Mouse (Mus musculus) granulocyte monocyte progenitor cell, adult 5-6 weeks (primary cell): Measurements from ENCODE around the gene Sap30bp. TPM values are rescaled to one million over a fixed set of nuclear protein-coding genes. Genes with fewer than 3 reads are reported as not detected.
A peak's percentile ranks its signal among the peaks of the same experiment; 100 is the strongest.

Experiments
- ATAC-seq: replicated peaks from 2 replicates; pipeline ENCODE4 v1.8.0; 2016; ENCODE audit warnings: mild to moderate bottlenecking, moderate TSS enrichment, inconsistent platforms; ENCODE audit not compliant: poor library complexity, severe bottlenecking
- total RNA-seq, 2 experiments: library from RNA; stranded (forward) in 1 of 2; stranded (reverse) in 1 of 2; fragments of 200-712, 200-1000 nt in 1 of 2; fragments of >200 nt in 1 of 2; fragmentation: Nextera tagmentation in 1 of 2; gene quantifications; 2 replicates each; pipeline ENCODE4 v1.2.3; 2014 to 2017

Gene Sap30bp
- total RNA-seq (2014; fragmentation: Nextera tagmentation): 20.4 and 44.5 TPM in 2 replicates
- total RNA-seq (2017): 145 and 211 TPM in 2 replicates

- peak; percentile 96 for ATAC-seq
Observed at GRCm38 (mm10) chr11:115933108-115933746, at the start of gene Sap30bp, which contains the start of gene Recql5. Gene Sap30bp (plus strand): TSS chr11:115933282. Gene Recql5 (minus strand): TSS chr11:115933477.

- ATAC-seq: no peak
Observed at GRCm38 (mm10) chr11:115884361-115884760, 48.7 kb upstream of the Sap30bp start.

- ATAC-seq: no peak
Observed at GRCm38 (mm10) chr11:115885281-115885680, 47.8 kb upstream of the Sap30bp start.

- no peak for ATAC-seq
Observed at GRCm38 (mm10) chr11:115886446-115886845, 46.6 kb upstream of the Sap30bp start.

GRCm38 (mm10) chr11:115888020-115888419 lies 45.1 kb upstream of the Sap30bp start:
- ATAC-seq: no peak

GRCm38 (mm10) chr11:115889159-115889558 lies 43.9 kb upstream of the Sap30bp start:
- ATAC-seq: no peak

GRCm38 (mm10) chr11:115892213-115892612 lies 40.9 kb upstream of the Sap30bp start:
- ATAC-seq: no peak

GRCm38 (mm10) chr11:115893071-115893470 lies 40.0 kb upstream of the Sap30bp start:
- ATAC-seq: no peak

GRCm38 (mm10) chr11:115894755-115895520 lies 38.1 kb upstream of the Sap30bp start:
- no peak for ATAC-seq

GRCm38 (mm10) chr11:115898446-115898845 lies 34.6 kb upstream of the Sap30bp start:
- peak; percentile 24 for ATAC-seq

GRCm38 (mm10) chr11:115898886-115899285 lies 34.2 kb upstream of the Sap30bp start:
- 0 out of 2 replicates have a peak, but pooled peaks have one; percentile 12 for ATAC-seq

GRCm38 (mm10) chr11:115899486-115900266 lies 33.4 kb upstream of the Sap30bp start, which contains the start of gene Smim5:
Gene Smim5 (plus strand): TSS chr11:115899966.
- peak; percentile 26 for ATAC-seq

GRCm38 (mm10) chr11:115900561-115901337 lies 32.3 kb upstream of the Sap30bp start:
- no peak for ATAC-seq

- ATAC-seq: 0 out of 2 replicates have a peak, but pooled peaks have one; percentile 3
Observed at GRCm38 (mm10) chr11:115901338-115902161, 31.5 kb upstream of the Sap30bp start.

GRCm38 (mm10) chr11:115902177-115902576 lies 30.9 kb upstream of the Sap30bp start:
- no peak for ATAC-seq

GRCm38 (mm10) chr11:115902831-115903230 lies 30.3 kb upstream of the Sap30bp start:
- ATAC-seq: peak; percentile 70

- ATAC-seq: 0 out of 2 replicates have a peak, but pooled peaks have one; percentile 6
Observed at GRCm38 (mm10) chr11:115903384-115904230, 29.5 kb upstream of the Sap30bp start.
